Mouse (Mus musculus) ES-Bruce4 (cell line): Measurements from ENCODE around the gene Slc7a8. TPM values are rescaled to one million over a fixed set of nuclear protein-coding genes. Genes with fewer than 3 reads are reported as not detected.

Experiments used
- H3K27ac ChIP-seq: 2 replicates; pipeline ENCODE4 v1.5.1; 2012; ENCODE audit warnings: low read length, inconsistent platforms; ENCODE audit not compliant: insufficient read depth
- H3K27me3 ChIP-seq: 2 replicates; pipeline ENCODE4 v1.6.1; 2012; ENCODE audit warnings: mild to moderate bottlenecking, low read length, inconsistent platforms; ENCODE audit not compliant: control insufficient read depth, poor library complexity, insufficient read depth, severe bottlenecking
- H3K36me3 ChIP-seq: 2 replicates; pipeline ENCODE4 v1.6.1; 2012; ENCODE audit warnings: inconsistent platforms, mild to moderate bottlenecking, low read length, moderate library complexity; ENCODE audit not compliant: control insufficient read depth, poor library complexity, insufficient read depth, severe bottlenecking
- H3K4me1 ChIP-seq: one replicate; pipeline ENCODE4 v1.8.1; 2011; ENCODE audit warnings: low read length; ENCODE audit not compliant: control insufficient read depth, insufficient read depth
- H3K4me3 ChIP-seq: 2 replicates; pipeline ENCODE4 v1.5.1; 2011; ENCODE audit warnings: low read depth, mild to moderate bottlenecking, low read length
- H3K9ac ChIP-seq: 2 replicates; pipeline ENCODE4 v1.6.1; 2012; ENCODE audit warnings: low read depth, mild to moderate bottlenecking, inconsistent platforms; ENCODE audit not compliant: poor library complexity, severe bottlenecking
- H3K9me3 ChIP-seq: replicated peaks from 2 replicates; pipeline ENCODE4 v1.6.1; 2012; ENCODE audit warnings: mild to moderate bottlenecking, low read length, inconsistent platforms; ENCODE audit not compliant: control insufficient read depth, poor library complexity, insufficient read depth, severe bottlenecking
- CTCF ChIP-seq: IDR thresholded peaks from one replicate; pipeline ENCODE4 v1.8.1; 2011; ENCODE audit warnings: low read depth, low read length
- EP300 ChIP-seq: IDR thresholded peaks from 2 replicates; pipeline ENCODE4 v1.6.1; 2011; ENCODE audit warnings: low read depth, low read length; ENCODE audit not compliant: insufficient read depth
- POLR2A ChIP-seq: IDR thresholded peaks from one replicate; pipeline ENCODE4 v1.8.1; 2011; ENCODE audit warnings: low read length; ENCODE audit not compliant: insufficient read depth
- polyA plus RNA-seq: library from polyadenylated mRNA; stranded (reverse); fragments of >200 nt; gene quantifications from 2 replicates; pipeline ENCODE4 v1.2.4, GENCODE M21; 2011; ENCODE audit warnings: low read depth; ENCODE audit not compliant: missing spikeins, insufficient read depth, insufficient read length

The Slc7a8 gene
- polyA plus RNA-seq, 1 experiment = 2.0 TPM

GRCm38 (mm10) chr14:54695042-54695441 lies 86.7 kb downstream of the Slc7a8 start:
- Histone ChIP-seq H3K4me1 (no peaks in the 10 kb centered on the region), H3K9me3 (no peaks in the 10 kb centered on the region), H3K27me3 (no peaks in the 10 kb centered on the region), H3K9ac (no peak overlapping the region), H3K36me3 (peaks cover 5% of the 10 kb centered on the region; the same call in 1 of the 2 replicates), H3K27ac (no peak overlapping the region), H3K4me3 (no peak overlapping the region)
- TF ChIP-seq EP300 = no peak
- TF ChIP-seq CTCF = no peak
- no peak for TF ChIP-seq POLR2A

DNA sequence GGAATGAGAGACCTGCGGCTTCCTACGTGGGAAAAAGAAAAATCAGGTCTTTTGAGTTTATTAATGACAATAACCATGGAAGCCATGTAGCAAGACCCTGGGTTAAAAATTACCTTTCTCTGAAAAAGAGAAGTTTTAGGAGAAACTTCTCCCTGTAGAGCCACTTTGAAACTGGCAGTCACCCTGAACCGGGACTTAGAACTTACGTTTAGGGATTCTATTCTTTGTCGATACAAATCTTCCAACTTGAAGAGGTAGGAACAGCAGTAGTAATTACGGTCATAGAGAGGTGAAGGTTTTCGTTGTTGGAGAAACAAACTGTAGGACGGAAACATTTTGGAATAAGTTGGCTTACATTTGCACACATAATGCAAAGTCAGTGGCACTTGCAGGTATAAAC lies 94.5 kb downstream of the Slc7a8 start:
- Histone ChIP-seq H3K4me3 (peak overlapping the region; percentile 91), H3K9ac (peak overlapping the region; percentile 89), H3K27ac (peak overlapping the region; percentile 83), H3K4me1 (no peaks in the 10 kb centered on the region), H3K27me3 (no peaks in the 10 kb centered on the region), H3K36me3 (peaks cover 25% of the 10 kb centered on the region), H3K9me3 (no peaks in the 10 kb centered on the region)
- TF ChIP-seq EP300 (no peak), CTCF (no peak), POLR2A (no peak)

DNA sequence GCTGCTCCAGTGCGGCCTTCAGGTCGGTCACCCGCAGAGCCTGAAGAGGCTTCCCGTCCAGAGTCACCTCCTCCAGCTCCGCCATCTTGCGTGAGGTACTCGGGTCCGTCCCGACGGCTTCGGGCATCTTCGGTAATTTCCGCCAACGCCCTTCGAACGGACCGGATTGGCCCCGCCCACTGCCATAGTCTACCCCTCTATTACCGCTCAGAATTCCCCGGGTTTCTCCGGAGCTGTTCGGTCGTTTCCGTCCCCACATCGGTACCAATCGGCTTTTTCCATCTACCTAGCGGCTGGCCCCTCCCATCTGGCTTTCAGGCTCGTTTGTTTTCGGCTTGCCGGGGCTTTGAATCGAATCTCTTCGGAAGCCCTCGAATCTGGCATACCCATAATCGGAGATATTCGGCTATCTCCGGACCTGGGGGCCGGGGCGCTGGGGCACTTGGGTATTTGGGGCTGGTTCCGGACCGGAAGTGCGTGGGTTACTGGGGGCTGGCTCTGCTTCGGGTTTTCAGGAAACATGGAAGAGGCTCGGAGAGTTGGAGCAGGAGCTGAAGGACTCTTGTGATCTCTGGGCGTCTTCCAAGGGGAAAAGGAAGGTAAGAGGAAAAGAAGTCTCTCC lies 95.1 kb downstream of the Slc7a8 start, which contains the start of gene Acin1:
Acin1 (minus strand) TSS at position 410 of the 622 bp plus-strand sequence.
- H3K9me3 ChIP-seq = no peaks in the 10 kb centered on the region
- H3K27ac ChIP-seq = peak within 1 kb of the TSS; percentile 88
- no peaks in the 10 kb centered on the region for H3K27me3 ChIP-seq
- peak; percentile 26 for TF ChIP-seq POLR2A
- TF ChIP-seq EP300 = no peak
- TF ChIP-seq CTCF = no peak
- H3K9ac ChIP-seq = peak within 1 kb of the TSS; percentile 89
- H3K4me3 ChIP-seq = peak within 1 kb of the TSS; percentile 91
- peaks cover 29% of the 10 kb centered on the region for H3K36me3 ChIP-seq
- no peaks in the 10 kb centered on the region for H3K4me1 ChIP-seq

- H3K27me3 ChIP-seq = no peaks in the 10 kb centered on the region
- H3K36me3 ChIP-seq = peaks cover 29% of the 10 kb centered on the region
- peak within 1 kb of the TSS; percentile 89 for H3K9ac ChIP-seq
- no peaks in the 10 kb centered on the region for H3K4me1 ChIP-seq
- H3K9me3 ChIP-seq = no peaks in the 10 kb centered on the region
- TF ChIP-seq EP300 (no peak), CTCF (peak; percentile 15), POLR2A (peak; percentile 25)
- peak within 1 kb of the TSS; percentile 88 for H3K27ac ChIP-seq
- peak within 1 kb of the TSS; percentile 91 for H3K4me3 ChIP-seq
These were observed 95.7 kb downstream of the Slc7a8 start, which contains the start of gene 1700123O20Rik for GRCm38 (mm10) chr14:54686063-54686521. Gene 1700123O20Rik (plus strand): TSS chr14:54686216.

DNA sequence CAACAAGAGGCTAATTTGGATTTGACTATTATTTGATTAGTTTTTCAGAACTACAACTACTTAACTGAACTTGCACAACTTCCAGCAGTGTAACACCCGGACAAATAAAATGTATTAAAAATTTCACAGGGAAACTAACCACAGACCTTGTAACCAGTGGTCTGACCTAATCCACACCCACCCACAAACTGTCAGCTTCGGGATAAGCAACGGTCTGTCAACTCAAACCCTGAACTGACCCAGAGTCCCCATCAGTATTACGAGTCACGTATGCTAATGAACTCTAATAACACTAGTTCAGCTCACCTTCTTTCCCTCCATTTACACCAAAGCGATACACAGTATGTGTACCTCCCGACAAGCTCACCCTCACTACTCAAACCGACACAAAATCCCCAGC lies 96.3 kb downstream of the Slc7a8 start:
- Histone ChIP-seq H3K27me3 (no peaks in the 10 kb centered on the region), H3K36me3 (peaks cover 29% of the 10 kb centered on the region), H3K4me3 (peak overlapping the region; percentile 91), H3K4me1 (no peaks in the 10 kb centered on the region), H3K9me3 (no peaks in the 10 kb centered on the region), H3K27ac (no peak overlapping the region), H3K9ac (peak overlapping the region; percentile 89)
- TF ChIP-seq EP300 = no peak
- TF ChIP-seq POLR2A = no peak

DNA sequence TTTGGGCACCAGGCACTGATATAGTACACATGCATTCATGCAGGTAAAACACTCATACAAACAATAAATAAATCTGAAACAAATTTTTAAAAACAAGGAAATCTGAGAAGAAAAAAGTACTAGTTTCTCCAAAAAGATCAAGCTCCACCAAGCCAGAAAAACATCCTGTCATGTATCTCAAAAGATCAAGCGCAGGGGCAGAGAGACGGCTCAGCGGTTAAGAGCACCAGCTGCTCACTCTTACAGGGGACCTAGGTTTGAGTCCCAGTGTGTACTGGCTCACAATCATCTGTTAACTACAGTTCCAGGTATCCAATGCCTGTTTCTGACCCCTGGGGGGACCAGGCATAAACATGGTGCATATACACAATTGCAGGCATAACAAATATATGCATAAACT lies 99.3 kb downstream of the Slc7a8 start:
- Histone ChIP-seq H3K4me1 (no peaks in the 10 kb centered on the region), H3K27ac (no peak overlapping the region), H3K9ac (no peak overlapping the region), H3K27me3 (no peaks in the 10 kb centered on the region), H3K36me3 (peaks cover 28% of the 10 kb centered on the region), H3K4me3 (no peak overlapping the region), H3K9me3 (no peaks in the 10 kb centered on the region)
- TF ChIP-seq EP300 = no peak
- no peak for TF ChIP-seq CTCF
- no peak for TF ChIP-seq POLR2A
